Mouse (Mus musculus) intestine, embryonic 14.5 days (tissue): ENCODE measurements around the gene Ywhaq. TPM values are rescaled to one million over a fixed set of nuclear protein-coding genes. Genes with fewer than 3 reads are reported as not detected.

Source experiments
- ATAC-seq: fragments of 200-750 bp; cut with Nextera tagmentation; replicated peaks from 2 replicates; pipeline ENCODE4 v1.8.0; 2017; ENCODE audit warnings: low read depth, moderate number of reproducible peaks, moderate TSS enrichment, moderate library complexity; ENCODE audit not compliant: low FRiP score, low TSS enrichment
- DNase-seq: peaks from one replicate; pipeline ENCODE4 v3.0.0-alpha.2; 2018; ENCODE audit warnings: low spot score
- H3K27ac ChIP-seq: fragments of 300-500 bp; sonication (generic); 2 replicates; pipeline ENCODE4 v1.5.1; 2014; ENCODE audit warnings: low read depth, mild to moderate bottlenecking, control low read depth
- H3K27me3 ChIP-seq: fragments of 300-500 bp; sonication (generic); replicated peaks from 2 replicates; pipeline ENCODE4 v1.6.1; 2014; ENCODE audit warnings: low read length, control low read depth; ENCODE audit not compliant: control insufficient read depth, insufficient read depth
- H3K36me3 ChIP-seq: fragments of 300-500 bp; sonication (generic); 2 replicates; pipeline ENCODE4 v1.6.1; 2014; ENCODE audit warnings: low read length, control low read depth; ENCODE audit not compliant: control insufficient read depth, insufficient read depth
- H3K4me1 ChIP-seq: fragments of 300-500 bp; sonication (generic); replicated peaks from 2 replicates; pipeline ENCODE4 v1.6.1; 2014; ENCODE audit warnings: low read length, control low read depth, mixed read lengths; ENCODE audit not compliant: control insufficient read depth, insufficient read depth
- H3K4me2 ChIP-seq: fragments of 300-500 bp; sonication (generic); 2 replicates; pipeline ENCODE4 v1.6.1; 2014; ENCODE audit warnings: low read length
- H3K4me3 ChIP-seq: fragments of 300-500 bp; sonication (generic); 2 replicates; pipeline ENCODE4 v1.5.1; 2014; ENCODE audit warnings: low read depth, low read length, control low read depth, mixed read lengths
- H3K9ac ChIP-seq: fragments of 300-500 bp; sonication (generic); 2 replicates; pipeline ENCODE4 v1.6.1; 2014; ENCODE audit warnings: mild to moderate bottlenecking, low read length
- H3K9me3 ChIP-seq: fragments of 300-500 bp; sonication (generic); 2 replicates; pipeline ENCODE4 v1.6.1; 2016; ENCODE audit warnings: low read length, control low read depth; ENCODE audit not compliant: control insufficient read depth
- WGBS: fragments of 180-500 bp; shearing (Covaris S2); extraction: QIAGEN DNeasy Blood & Tissue Kit; methylation state at CpG from one replicate; pipeline ENCODE4 v1.1.7; 2014; 5-methylcytosine and 5-hydroxymethylcytosine counted together
- polyA plus RNA-seq: library from polyadenylated mRNA; unstranded; fragments of >200 nt; fragmentation: Nextera tagmentation; extraction: Ambion mirVana; gene quantifications from 2 replicates; pipeline ENCODE4 v1.2.1, GENCODE M21; 2014

The Ywhaq gene
- polyA plus RNA-seq: 715 and 798 TPM in 2 replicates

GRCm38 (mm10) chr12:21417100-21418070 lies at the start of gene Ywhaq:
Gene Ywhaq (minus strand): TSS chr12:21417637.
- H3K4me1 ChIP-seq: peaks cover 15% of the 10 kb centered on the region
- H3K9me3 ChIP-seq: peaks cover 8% of the 10 kb centered on the region
- peaks cover 31% of the 10 kb centered on the region for H3K36me3 ChIP-seq
- H3K27ac ChIP-seq: peak within 1 kb of the TSS; percentile 100
- H3K4me2 ChIP-seq: peak within 1 kb of the TSS; percentile 74
- H3K4me3 ChIP-seq: peak within 1 kb of the TSS; percentile 91
- ATAC-seq: peak; percentile 99
- H3K9ac ChIP-seq: peak within 1 kb of the TSS; percentile 99
- DNase-seq: peak; percentile 98
- under 1% methylated on average over 94 of the region's 103 CpGs for WGBS
- H3K27me3 ChIP-seq: no peaks in the 10 kb centered on the region

DNA sequence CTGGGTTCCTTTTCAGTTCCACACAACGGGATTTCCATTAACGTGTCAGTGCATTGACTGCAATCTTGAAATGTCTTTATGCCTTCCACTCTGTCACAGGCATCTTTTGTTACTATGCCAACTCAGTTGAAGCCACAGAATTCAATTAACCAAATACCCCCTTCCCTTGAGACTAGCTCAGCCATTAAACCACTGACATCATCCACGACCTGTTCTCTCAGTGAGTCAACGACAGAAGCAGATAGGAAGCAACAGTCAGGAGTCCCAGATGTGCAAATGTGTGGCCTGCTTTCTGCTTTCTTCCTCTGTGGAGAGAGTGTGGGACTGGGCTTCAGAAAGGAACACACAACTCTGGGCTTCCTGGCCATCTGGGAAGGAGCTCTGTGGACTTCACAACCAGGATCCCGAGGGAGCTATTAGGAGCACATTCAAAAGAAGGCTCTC lies 46.0 kb upstream of the Ywhaq start:
- Histone ChIP-seq H3K4me1 (no peaks in the 10 kb centered on the region), H3K36me3 (no peaks in the 10 kb centered on the region), H3K9ac (no peak overlapping the region), H3K4me2 (no peak overlapping the region), H3K27ac (no peak overlapping the region), H3K9me3 (0 out of 2 replicates have a peak, but pooled peaks cover 2% of the 10 kb centered on the region), H3K4me3 (no peak overlapping the region), H3K27me3 (no peaks in the 10 kb centered on the region)
- DNase-seq (no peak), ATAC-seq (no peak)
- 62% methylated on average over 5 of the region's 5 CpGs for WGBS

DNA sequence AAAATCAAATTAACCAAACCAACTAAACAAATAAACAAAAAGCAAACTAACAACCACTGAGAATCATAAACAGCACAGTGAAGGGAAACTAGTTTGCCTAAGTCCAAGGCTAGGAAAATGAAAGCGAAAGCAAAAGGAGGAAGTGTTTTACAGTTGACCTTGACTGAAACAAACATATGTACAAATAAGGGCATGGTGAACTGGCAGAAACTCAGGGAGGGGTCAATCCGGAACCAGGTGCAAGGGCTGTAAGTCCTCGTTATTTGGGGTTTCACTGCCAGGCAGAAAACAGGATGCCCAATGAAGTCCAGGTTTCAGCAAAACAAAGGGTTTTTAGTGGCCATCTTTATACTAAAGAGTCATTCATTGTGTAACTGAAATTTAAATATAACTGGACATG lies 45.2 kb upstream of the Ywhaq start:
- no peaks in the 10 kb centered on the region for H3K4me1 ChIP-seq
- H3K9ac ChIP-seq: no peak overlapping the region
- no peaks in the 10 kb centered on the region for H3K27me3 ChIP-seq
- H3K36me3 ChIP-seq: no peaks in the 10 kb centered on the region
- no peak overlapping the region for H3K4me3 ChIP-seq
- ATAC-seq (no peak), DNase-seq (no peak)
- 72% methylated on average over 3 of the region's 3 CpGs for WGBS
- H3K4me2 ChIP-seq: no peak overlapping the region
- no peak overlapping the region for H3K27ac ChIP-seq
- H3K9me3 ChIP-seq: 0 out of 2 replicates have a peak, but pooled peaks cover 2% of the 10 kb centered on the region

DNA sequence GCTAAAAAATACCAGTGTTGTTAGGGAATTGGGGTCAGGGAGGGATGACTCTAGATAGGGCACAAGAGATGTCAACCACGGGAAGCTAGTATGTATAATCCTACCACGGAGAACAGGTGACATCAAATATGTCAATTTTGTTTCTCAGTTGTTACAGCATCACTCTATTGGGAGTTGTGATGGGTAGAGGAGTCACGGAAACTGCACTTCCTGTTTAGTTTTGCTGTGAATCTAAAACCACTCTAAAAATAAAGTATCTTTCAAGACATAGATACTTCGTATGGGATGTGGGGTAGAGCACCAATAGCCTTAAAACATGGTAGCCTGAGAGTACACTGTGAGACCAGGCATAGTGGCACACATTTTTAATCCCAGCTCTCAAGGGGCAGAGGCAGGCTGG lies 42.2 kb upstream of the Ywhaq start:
- H3K4me1 ChIP-seq: no peaks in the 10 kb centered on the region
- 0 out of 2 replicates have a peak, but pooled peaks cover 2% of the 10 kb centered on the region for H3K9me3 ChIP-seq
- DNase-seq (no peak), ATAC-seq (no peak)
- H3K4me3 ChIP-seq: no peak overlapping the region
- H3K9ac ChIP-seq: no peak overlapping the region
- H3K4me2 ChIP-seq: no peak overlapping the region
- no peak overlapping the region for H3K27ac ChIP-seq
- H3K27me3 ChIP-seq: no peaks in the 10 kb centered on the region
- WGBS: 74% methylated on average over 4 of the region's 4 CpGs
- H3K36me3 ChIP-seq: no peaks in the 10 kb centered on the region

GRCm38 (mm10) chr12:21456021-21456420 lies 38.6 kb upstream of the Ywhaq start:
- no peak for ATAC-seq
- H3K4me2 ChIP-seq: no peak overlapping the region
- WGBS: 94% methylated on average over 1 of the region's 1 CpGs
- H3K9me3 ChIP-seq: 0 out of 2 replicates have a peak, but pooled peaks cover 2% of the 10 kb centered on the region
- no peak for DNase-seq
- H3K9ac ChIP-seq: no peak overlapping the region
- H3K36me3 ChIP-seq: no peaks in the 10 kb centered on the region
- H3K27me3 ChIP-seq: no peaks in the 10 kb centered on the region
- H3K4me3 ChIP-seq: no peak overlapping the region
- no peak overlapping the region for H3K27ac ChIP-seq
- H3K4me1 ChIP-seq: no peaks in the 10 kb centered on the region

GRCm38 (mm10) chr12:21451752-21452151 lies 34.3 kb upstream of the Ywhaq start:
- Histone ChIP-seq H3K27ac (no peak overlapping the region), H3K27me3 (no peaks in the 10 kb centered on the region), H3K36me3 (no peaks in the 10 kb centered on the region), H3K4me3 (no peak overlapping the region), H3K9ac (no peak overlapping the region), H3K4me1 (no peaks in the 10 kb centered on the region), H3K9me3 (no peaks in the 10 kb centered on the region), H3K4me2 (no peak overlapping the region)
- ATAC-seq (no peak), DNase-seq (no peak)
- WGBS: 19% methylated on average over 1 of the region's 1 CpGs

- Histone ChIP-seq H3K27ac (no peak overlapping the region), H3K36me3 (no peaks in the 10 kb centered on the region), H3K4me1 (no peaks in the 10 kb centered on the region), H3K27me3 (no peaks in the 10 kb centered on the region), H3K4me3 (no peak overlapping the region), H3K9ac (no peak overlapping the region), H3K4me2 (no peak overlapping the region), H3K9me3 (no peaks in the 10 kb centered on the region)
- WGBS: 91% methylated on average over 2 of the region's 2 CpGs
- DNase-seq (no peak), ATAC-seq (no peak)
Measured at GRCm38 (mm10) chr12:21451351-21451750, 33.9 kb upstream of the Ywhaq start.

- ATAC-seq (no peak), DNase-seq (no peak)
- Histone ChIP-seq H3K9me3 (no peaks in the 10 kb centered on the region), H3K9ac (no peak overlapping the region), H3K4me3 (no peak overlapping the region), H3K27ac (no peak overlapping the region), H3K36me3 (no peaks in the 10 kb centered on the region), H3K4me1 (no peaks in the 10 kb centered on the region), H3K4me2 (no peak overlapping the region), H3K27me3 (no peaks in the 10 kb centered on the region)
- 87% methylated on average over 3 of the region's 3 CpGs for WGBS
Measured at GRCm38 (mm10) chr12:21443783-21444182, 26.3 kb upstream of the Ywhaq start.
